Mouse (Mus musculus): ENCODE data around the gene Wnt6. TPM values are rescaled to one million over a fixed set of nuclear protein-coding genes. Genes with fewer than 3 reads are reported as not detected.

Wnt6 gene
- polyA plus RNA-seq (2021): not detected

DNA sequence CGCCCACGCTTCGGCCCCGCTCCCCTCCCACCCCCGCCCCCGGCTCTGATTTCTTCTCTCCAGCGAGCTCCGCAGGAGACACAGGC is at the start of gene Wnt6:
Wnt6 (plus strand) TSS at position 48 of the 86 bp plus-strand sequence.
- CTCF ChIA-PET: interaction anchor here (1.0 to 1.7 kb wide), 2 partner anchors 14 to 36 kb away, joined by 3 to 7 read pairs; no protein-coding TSS in a partner anchor
- POLR2A ChIA-PET: no interaction called here
- in situ Hi-C loops (cut with MboI; ENCODE audit: low pct_unique_long_range_greater_than_20kb): no loop called here
- DNase-seq (ENCODE audit: low read depth, low spot score): no peak
- ATAC-seq: no peak
- peaks cover 50% of the 10 kb centered on the region for H3K27me3 ChIP-seq
- TF ChIP-seq CTCF (IDR thresholded peaks at IDR 0.05): no peak

DNA sequence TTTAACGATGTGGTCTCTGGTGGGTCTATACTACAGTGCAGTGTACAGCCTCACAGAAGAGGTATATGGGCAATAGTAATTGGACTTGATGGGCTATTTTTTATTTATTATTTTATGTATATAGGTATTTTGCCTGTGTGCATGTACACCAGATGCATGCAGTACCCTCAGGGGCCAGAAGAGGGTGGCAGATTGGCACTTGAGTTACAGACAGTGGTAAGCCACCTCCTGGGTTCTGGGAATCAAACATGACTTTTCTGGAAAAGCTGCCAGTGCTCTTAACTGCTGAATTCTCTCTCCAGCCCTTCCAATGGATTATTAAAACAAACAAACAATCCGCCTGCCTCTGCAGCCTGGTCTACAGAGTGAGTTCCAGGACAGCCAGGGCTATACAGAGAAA is 47.9 kb upstream of the Wnt6 start:
- ATAC-seq (no peak), DNase-seq (ENCODE audit: low read depth, low spot score) (no peak)
- TF ChIP-seq CTCF (IDR thresholded peaks at IDR 0.05): peak; percentile 58
- H3K27me3 ChIP-seq: peaks cover 14% of the 10 kb centered on the region
- POLR2A ChIA-PET: no interaction called here
- CTCF ChIA-PET: interaction anchor here (0.9 kb wide), 1 partner anchor 24 kb away, joined by 3 read pairs; no protein-coding TSS in a partner anchor
- in situ Hi-C loops (cut with MboI; ENCODE audit: low pct_unique_long_range_greater_than_20kb): no loop called here

DNA sequence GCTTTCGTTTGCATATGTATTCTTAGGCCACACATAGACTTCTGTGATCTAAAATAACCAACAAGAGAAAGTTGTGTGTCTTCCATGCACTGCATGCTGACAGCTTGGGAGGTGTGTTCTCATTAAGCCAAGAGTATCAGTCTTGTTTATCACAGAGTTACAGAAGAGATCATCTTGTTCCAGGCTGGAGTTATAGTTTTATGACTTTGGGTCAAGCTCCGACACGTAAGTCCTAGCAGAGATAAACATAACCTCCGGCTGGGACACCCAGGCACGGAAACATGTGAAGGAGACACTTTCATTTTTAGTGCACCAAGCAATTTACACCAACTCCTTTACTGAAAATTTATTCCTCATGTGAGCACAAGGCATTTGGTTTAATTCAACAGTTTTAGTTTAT is 45.6 kb upstream of the Wnt6 start:
- no peak for ATAC-seq
- no peak for TF ChIP-seq CTCF (IDR thresholded peaks at IDR 0.05)
- peaks cover 14% of the 10 kb centered on the region for H3K27me3 ChIP-seq
- in situ Hi-C loops (cut with MboI; ENCODE audit: low pct_unique_long_range_greater_than_20kb): no loop called here
- ChIA-PET POLR2A (no interaction called here), CTCF (no interaction called here)
- no peak for DNase-seq (ENCODE audit: low read depth, low spot score)

DNA sequence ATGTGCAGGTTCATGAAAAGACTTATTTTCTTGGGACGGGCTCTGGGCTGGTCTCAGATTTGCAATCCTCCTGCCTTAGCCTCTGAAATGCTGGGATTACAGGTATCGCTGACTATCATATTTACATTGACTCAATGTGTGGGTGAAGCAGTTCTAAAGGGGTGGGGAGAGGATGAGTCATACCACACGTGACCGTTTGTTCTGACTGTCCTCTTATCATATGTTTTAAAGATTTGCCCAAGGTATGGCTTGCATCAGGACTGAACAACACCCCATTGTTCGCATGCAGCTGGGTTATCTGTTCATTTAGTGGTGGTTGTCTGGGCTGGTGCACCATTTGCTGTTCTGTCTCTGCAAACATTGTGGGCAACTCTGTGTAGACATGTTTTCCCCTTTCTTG is 45.0 kb upstream of the Wnt6 start:
- in situ Hi-C loops (cut with MboI; ENCODE audit: low pct_unique_long_range_greater_than_20kb): no loop called here
- ChIA-PET CTCF (no interaction called here), POLR2A (no interaction called here)
- no peak for TF ChIP-seq CTCF (IDR thresholded peaks at IDR 0.05)
- H3K27me3 ChIP-seq: peaks cover 14% of the 10 kb centered on the region
- ATAC-seq (no peak), DNase-seq (ENCODE audit: low read depth, low spot score) (no peak)

DNA sequence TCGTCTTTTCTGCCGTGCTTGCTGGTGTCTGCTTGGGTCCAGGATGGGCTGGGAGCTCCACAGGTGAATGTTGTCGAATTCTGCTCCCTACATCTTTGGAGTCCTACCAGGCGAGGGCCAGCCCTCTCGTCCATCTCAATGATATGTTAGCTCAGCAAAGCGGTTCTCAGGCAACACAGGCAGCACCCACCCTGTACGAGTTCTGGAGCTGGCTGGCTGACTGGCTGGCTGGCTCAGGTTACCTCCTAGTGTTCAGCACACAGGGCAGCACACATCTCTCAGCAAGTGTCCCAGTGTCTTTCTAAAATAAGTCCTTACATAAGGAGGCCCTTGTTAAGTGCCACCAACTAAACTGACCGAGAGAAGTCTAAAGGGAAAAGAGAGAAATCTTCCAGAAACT is 43.2 kb upstream of the Wnt6 start:
- in situ Hi-C loops (cut with MboI; ENCODE audit: low pct_unique_long_range_greater_than_20kb): no loop called here
- H3K27me3 ChIP-seq: peaks cover 8% of the 10 kb centered on the region
- CTCF ChIA-PET: no interaction called here
- POLR2A ChIA-PET: no interaction called here
- TF ChIP-seq CTCF (IDR thresholded peaks at IDR 0.05): no peak
- ATAC-seq (no peak), DNase-seq (ENCODE audit: low read depth, low spot score) (no peak)

DNA sequence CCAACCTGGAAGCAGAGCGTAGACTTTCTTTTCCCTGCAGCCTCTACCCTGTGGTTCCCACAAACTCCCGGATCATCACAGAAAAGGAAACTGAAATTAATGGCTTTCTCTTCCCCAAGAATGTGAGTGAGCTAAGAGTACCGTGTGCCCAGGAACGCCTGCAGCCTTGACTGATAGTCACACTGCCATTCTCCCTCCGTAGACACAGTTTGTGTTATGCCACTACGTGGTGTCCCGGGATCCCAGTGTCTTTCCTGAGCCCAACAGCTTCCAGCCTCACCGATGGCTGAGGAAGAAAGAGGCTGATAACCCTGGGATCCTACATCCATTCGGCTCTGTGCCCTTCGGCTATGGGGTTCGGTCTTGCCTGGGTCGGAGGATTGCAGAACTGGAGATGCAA is 34.7 kb upstream of the Wnt6 start:
- ATAC-seq: no peak
- ChIA-PET POLR2A (no interaction called here), CTCF (no interaction called here)
- peaks cover 26% of the 10 kb centered on the region for H3K27me3 ChIP-seq
- no peak for DNase-seq (ENCODE audit: low read depth, low spot score)
- no peak for TF ChIP-seq CTCF (IDR thresholded peaks at IDR 0.05)
- in situ Hi-C loops (cut with MboI; ENCODE audit: low pct_unique_long_range_greater_than_20kb): no loop called here

DNA sequence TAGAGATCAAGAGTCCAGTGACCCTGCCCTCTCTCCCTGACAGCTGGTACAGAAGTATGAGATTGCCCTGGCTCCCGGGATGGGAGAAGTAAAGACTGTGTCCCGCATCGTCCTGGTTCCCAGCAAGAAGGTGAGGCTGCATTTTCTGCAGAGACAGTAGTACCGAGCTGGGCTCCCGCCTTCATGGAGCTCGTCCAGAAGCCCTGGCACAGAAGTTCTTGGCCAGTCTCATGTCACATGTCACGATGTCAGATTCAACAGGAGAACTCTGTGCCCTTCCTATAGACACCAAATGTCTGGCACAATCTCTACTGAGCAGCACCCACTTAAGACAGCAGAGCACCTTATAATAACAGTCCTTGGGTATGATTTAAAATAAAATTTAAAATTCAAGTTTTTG is 34.2 kb upstream of the Wnt6 start:
- in situ Hi-C loops (cut with MboI; ENCODE audit: low pct_unique_long_range_greater_than_20kb): no loop called here
- TF ChIP-seq CTCF (IDR thresholded peaks at IDR 0.05): no peak
- ATAC-seq (no peak), DNase-seq (ENCODE audit: low read depth, low spot score) (no peak)
- ChIA-PET POLR2A (no interaction called here), CTCF (no interaction called here)
- peaks cover 26% of the 10 kb centered on the region for H3K27me3 ChIP-seq

DNA sequence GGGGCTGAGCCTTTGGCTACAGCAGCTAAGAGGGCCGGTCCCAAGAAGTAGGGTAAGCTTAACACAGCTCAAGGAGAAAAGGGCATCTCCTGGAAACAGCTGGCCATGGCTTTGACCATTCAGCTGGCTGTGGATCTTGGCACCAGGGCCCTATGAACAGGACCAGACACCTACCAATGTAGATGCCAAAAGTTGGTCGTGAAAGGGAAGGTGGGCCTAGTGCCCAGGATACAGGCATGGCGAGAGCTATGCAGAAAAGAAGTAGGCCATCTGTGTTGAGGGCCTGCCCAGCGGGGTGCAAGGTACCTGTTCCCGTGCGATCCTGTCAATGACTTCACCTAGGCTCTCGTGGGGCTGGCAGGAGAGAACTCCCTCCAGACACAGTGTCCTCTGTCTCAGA is 30.8 kb upstream of the Wnt6 start:
- POLR2A ChIA-PET: no interaction called here
- no peak for TF ChIP-seq CTCF (IDR thresholded peaks at IDR 0.05)

DNA sequence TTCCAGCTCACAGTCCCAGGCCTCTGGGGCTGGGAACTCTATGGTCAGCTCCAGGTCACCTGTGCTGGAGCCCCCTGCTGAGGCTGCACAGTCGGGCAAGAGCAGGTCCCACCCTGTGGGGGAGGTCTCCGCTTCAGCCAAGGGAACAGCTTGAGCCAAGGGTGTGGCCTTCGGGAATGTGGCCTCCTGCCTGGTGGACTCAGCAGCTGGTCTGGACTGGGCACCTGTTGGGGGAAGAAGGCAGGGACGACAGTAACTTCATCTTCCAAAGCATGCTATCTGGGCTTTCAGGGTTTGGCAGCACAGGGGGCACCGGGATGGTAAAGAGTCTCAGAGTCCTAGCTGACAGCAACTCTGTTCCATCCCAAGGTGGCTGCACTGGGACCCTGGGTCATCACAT is 24.4 kb upstream of the Wnt6 start:
- H3K27me3 ChIP-seq: no peaks in the 10 kb centered on the region
- DNase-seq (ENCODE audit: low read depth, low spot score) (no peak), ATAC-seq (no peak)
- CTCF ChIA-PET: interaction anchor here (1.6 kb wide), 1 partner anchor 15 kb away, joined by 3 read pairs; no protein-coding TSS in a partner anchor
- POLR2A ChIA-PET: no interaction called here
- TF ChIP-seq CTCF (IDR thresholded peaks at IDR 0.05): no peak
- in situ Hi-C loops (cut with MboI; ENCODE audit: low pct_unique_long_range_greater_than_20kb): no loop called here

More for the DNA sequence above, 30.8 kb upstream of the Wnt6 start:
- ATAC-seq: no peak
- H3K27me3 ChIP-seq: peaks cover 7% of the 10 kb centered on the region
- CTCF ChIA-PET: interaction anchor here (1.6 kb wide), 1 partner anchor 28 kb away, joined by 5 read pairs; the partner anchor contains the start of gene Cyp27a1
- in situ Hi-C loops (cut with MboI; ENCODE audit: low pct_unique_long_range_greater_than_20kb): no loop called here
- no peak for DNase-seq (ENCODE audit: low read depth, low spot score)

DNA sequence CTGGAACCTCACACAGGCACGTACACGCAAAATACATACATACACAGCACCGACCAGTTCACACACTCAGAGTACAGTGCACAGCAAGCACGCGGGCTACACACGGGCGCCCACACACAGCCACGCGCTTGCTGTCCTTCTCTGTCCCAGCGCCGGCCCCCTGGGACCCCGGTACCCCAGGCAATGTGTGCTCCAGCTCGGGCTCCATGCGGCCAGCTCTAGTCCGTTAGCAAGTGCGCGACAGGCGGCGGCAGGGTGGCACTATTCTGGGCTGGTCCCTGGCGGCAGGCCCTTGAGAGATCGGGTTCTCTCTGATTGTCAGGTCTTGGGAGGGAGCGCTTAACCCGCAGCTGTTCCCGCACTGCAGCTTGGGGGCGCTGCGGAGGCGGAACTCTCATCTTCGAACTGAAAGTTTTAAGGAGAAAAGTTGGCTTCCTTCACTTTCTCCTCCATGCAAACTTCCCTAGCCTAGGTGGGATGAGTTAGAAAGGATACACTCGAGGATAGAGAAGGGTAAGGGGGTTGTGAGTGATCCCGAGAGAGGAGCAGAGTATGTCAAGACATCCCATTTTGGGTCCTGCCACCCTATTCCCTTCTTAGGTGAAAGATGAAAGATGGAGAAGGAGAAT is 22.9 kb upstream of the Wnt6 start, which contains the start of gene Prkag3:
Prkag3 (minus strand) TSS at position 579 of the 629 bp plus-strand sequence.
- no peak for TF ChIP-seq CTCF (IDR thresholded peaks at IDR 0.05)
- POLR2A ChIA-PET: no interaction called here
- H3K27me3 ChIP-seq: no peaks in the 10 kb centered on the region
- in situ Hi-C loops (cut with MboI; ENCODE audit: low pct_unique_long_range_greater_than_20kb): no loop called here
- CTCF ChIA-PET: no interaction called here
- ATAC-seq: no peak
- no peak for DNase-seq (ENCODE audit: low read depth, low spot score)

DNA sequence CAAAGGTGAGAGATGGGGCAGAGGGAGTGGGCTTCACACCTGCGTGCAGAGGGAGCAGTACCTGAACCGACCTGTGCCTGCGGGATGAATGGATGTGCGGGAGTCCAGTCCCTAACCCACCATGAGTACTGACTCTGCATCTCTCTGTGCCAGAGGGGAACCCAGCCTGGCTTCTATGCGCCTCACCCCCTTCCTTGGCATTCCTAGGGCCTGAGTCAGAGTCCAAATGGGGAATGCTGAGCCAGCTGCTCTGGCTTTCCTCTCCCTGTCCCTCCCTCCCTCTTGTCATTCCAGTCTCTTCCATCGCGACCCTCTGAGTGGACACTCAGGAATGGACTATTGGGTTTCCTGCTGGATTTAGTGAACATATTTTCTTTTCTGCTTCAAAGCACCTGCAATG is 22.4 kb upstream of the Wnt6 start:
- POLR2A ChIA-PET: no interaction called here
- ATAC-seq (peak; percentile 89), DNase-seq (ENCODE audit: low read depth, low spot score) (peak; percentile 12)
- CTCF ChIA-PET: no interaction called here
- H3K27me3 ChIP-seq: no peaks in the 10 kb centered on the region
- in situ Hi-C loops (cut with MboI; ENCODE audit: low pct_unique_long_range_greater_than_20kb): no loop called here
- TF ChIP-seq CTCF (IDR thresholded peaks at IDR 0.05): no peak

DNA sequence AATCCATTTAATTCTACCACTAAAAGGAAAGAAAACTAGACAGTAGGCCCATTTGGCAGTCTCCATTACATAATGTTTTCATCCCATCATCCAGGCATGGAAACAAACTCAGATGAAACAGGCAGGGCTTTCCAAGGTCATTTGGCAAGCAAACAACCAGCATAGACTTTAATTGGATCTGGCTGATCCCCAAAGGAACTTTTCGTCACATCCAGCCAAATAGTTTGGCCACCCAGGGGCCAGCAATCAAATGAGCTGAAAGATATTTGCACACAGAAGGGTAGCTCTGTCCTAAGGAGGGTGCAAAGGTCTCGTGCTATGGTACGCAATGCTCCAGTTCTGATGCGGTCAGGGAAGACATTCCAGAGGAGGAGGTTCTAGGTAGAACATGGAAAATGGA is 21.0 kb upstream of the Wnt6 start:
- ChIA-PET POLR2A (no interaction called here), CTCF (no interaction called here)
- in situ Hi-C loops (cut with MboI; ENCODE audit: low pct_unique_long_range_greater_than_20kb): loop anchor here (10.0 kb wide), 1 partner anchor 106 kb away; no protein-coding TSS in a partner anchor
- no peak for DNase-seq (ENCODE audit: low read depth, low spot score)
- no peak for ATAC-seq
- no peak for TF ChIP-seq CTCF (IDR thresholded peaks at IDR 0.05)
- no peaks in the 10 kb centered on the region for H3K27me3 ChIP-seq
